Mouse (Mus musculus) olfactory bulb, adult 2 months (tissue): ENCODE results near the gene Hexa. TPM values are rescaled to one million over a fixed set of nuclear protein-coding genes. Genes with fewer than 3 reads are reported as not detected.

Experiments used
- H3K27ac ChIP-seq: fragments of 200-500 bp; 2 replicates; pipeline ENCODE4 v1.5.1; 2012; ENCODE audit warnings: low read depth, low read length; ENCODE audit not compliant: insufficient read depth
- H3K4me1 ChIP-seq: fragments of 200-500 bp; 2 replicates; pipeline ENCODE4 v1.6.1; 2012; ENCODE audit warnings: low read length; ENCODE audit not compliant: control insufficient read depth, insufficient read depth
- H3K4me3 ChIP-seq: fragments of 200-500 bp; 2 replicates; pipeline ENCODE4 v1.5.1; 2012; ENCODE audit warnings: mild to moderate bottlenecking, low read depth, low read length, moderate library complexity; ENCODE audit not compliant: insufficient read depth
- CTCF ChIP-seq: fragments of 200-500 bp; IDR thresholded peaks from 2 replicates; pipeline ENCODE4 v1.5.1; 2012; ENCODE audit warnings: low read depth, mild to moderate bottlenecking, low read length, moderate library complexity; ENCODE audit not compliant: insufficient read depth
- POLR2A ChIP-seq: fragments of 200-500 bp; IDR thresholded peaks from 2 replicates; pipeline ENCODE4 v1.6.1; 2012; ENCODE audit warnings: mild to moderate bottlenecking, low read depth, low read length, moderate library complexity; ENCODE audit not compliant: insufficient read depth
- WGBS: fragments of 180-500 bp; shearing (Covaris S2); methylation state at CpG from one replicate; pipeline ENCODE4 v1.1.7; 2018; 5-methylcytosine and 5-hydroxymethylcytosine counted together
- polyA plus RNA-seq: library from polyadenylated mRNA; stranded (reverse); fragments of >200 nt; gene quantifications from 2 replicates; pipeline ENCODE4 v1.2.4, GENCODE M21; 2012; ENCODE audit warnings: low replicate concordance; ENCODE audit not compliant: missing spikeins, insufficient read depth, insufficient read length

Gene Hexa
- polyA plus RNA-seq, 1 experiment = not detected

DNA sequence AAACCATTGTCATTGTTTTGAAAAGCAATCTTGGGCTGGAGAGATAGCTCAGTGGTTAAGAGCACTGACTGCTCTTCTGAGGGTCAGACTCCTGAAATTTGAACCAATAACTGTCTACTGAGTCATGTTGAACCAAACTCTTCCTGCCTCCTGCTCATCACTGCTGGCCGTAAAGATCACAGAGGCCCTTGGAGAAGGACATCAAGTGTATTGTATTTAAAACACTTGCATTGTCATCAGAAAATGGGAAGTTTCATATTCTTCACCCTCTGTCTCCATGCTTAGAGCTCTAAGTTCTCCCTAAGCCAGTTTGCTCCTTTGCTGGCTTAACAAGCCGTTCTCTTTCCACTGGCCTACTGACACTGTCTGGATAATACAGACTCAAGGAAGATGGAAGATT is 11.1 kb upstream of the Hexa start:
- no peak for TF ChIP-seq CTCF
- TF ChIP-seq POLR2A = no peak
- Histone ChIP-seq H3K4me3 (no peak overlapping the region), H3K27ac (no peak overlapping the region), H3K4me1 (no peaks in the 10 kb centered on the region)
- 97% methylated on average over 2 of the region's 2 CpGs for WGBS

DNA sequence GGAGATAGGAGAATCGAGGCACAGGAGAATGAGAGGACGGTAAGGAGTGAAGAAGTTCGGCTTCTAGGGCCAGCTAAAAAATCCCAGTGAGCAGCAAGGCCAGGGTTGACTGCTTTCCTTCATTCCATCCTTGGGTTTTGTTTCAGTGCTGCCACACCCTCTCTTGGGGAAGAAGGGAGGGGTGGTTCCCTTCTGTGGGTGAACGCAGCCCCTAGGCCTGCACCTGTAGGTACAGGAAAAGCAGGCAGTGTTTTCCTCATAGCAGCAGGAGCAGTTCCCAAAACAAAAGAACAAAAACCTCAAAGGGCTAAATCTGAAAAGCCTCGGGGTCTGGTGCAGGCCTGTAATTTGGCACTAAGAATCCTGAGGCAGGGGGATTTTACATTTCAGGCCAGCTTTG is 7.7 kb upstream of the Hexa start:
- WGBS = 41% methylated on average over 5 of the region's 5 CpGs
- H3K4me3 ChIP-seq = no peak overlapping the region
- 0 out of 2 replicates have a peak, but pooled peaks cover under 1% of the 10 kb centered on the region for H3K4me1 ChIP-seq
- TF ChIP-seq POLR2A (no peak), CTCF (no peak)
- H3K27ac ChIP-seq = no peak overlapping the region

DNA sequence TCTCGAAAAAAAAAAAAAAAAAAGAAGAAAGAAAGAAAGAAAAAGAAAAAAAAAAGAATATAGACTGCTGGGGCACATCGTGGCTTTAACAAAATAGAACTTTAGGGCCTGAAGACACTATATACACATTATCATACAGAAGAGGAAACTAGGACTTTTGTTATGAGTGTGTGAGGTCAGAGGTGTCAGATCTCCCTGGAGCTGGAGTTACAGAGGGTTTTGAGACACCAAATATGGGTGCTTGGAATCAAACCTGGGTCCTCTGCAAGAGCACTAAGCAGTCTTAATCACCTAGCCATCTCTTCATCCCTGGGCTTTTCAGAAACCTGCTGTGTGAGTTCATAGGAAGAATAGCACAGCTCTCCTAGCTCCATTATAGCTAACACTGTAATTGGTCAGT is 5.9 kb upstream of the Hexa start:
- no peak for TF ChIP-seq CTCF
- TF ChIP-seq POLR2A = no peak
- Histone ChIP-seq H3K4me3 (no peak overlapping the region), H3K4me1 (0 out of 2 replicates have a peak, but pooled peaks cover 2% of the 10 kb centered on the region), H3K27ac (no peak overlapping the region)
- 76% methylated on average over 2 of the region's 2 CpGs for WGBS

DNA sequence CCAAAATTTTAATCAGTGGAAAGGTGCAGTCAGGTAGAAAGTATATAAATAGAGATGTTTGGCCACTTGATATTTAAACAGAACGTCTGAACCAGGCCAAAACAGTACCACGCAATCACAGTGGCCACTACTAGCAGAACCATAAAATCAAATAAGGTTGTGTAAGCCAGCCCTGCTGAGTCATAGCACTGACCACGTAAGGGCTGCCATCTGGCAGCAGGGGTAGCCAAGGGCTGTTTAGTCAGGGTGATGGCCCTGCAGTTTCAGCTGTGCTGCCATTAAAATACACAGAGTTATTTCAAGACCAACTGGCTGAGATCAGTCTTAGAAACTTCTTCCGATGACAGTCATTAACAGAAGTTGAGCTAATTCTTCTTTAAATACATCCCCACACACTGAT is 5.5 kb upstream of the Hexa start:
- WGBS = 58% methylated on average over 4 of the region's 4 CpGs
- Histone ChIP-seq H3K27ac (no peak overlapping the region), H3K4me1 (0 out of 2 replicates have a peak, but pooled peaks cover 2% of the 10 kb centered on the region), H3K4me3 (no peak overlapping the region)
- no peak for TF ChIP-seq POLR2A
- TF ChIP-seq CTCF = no peak

DNA sequence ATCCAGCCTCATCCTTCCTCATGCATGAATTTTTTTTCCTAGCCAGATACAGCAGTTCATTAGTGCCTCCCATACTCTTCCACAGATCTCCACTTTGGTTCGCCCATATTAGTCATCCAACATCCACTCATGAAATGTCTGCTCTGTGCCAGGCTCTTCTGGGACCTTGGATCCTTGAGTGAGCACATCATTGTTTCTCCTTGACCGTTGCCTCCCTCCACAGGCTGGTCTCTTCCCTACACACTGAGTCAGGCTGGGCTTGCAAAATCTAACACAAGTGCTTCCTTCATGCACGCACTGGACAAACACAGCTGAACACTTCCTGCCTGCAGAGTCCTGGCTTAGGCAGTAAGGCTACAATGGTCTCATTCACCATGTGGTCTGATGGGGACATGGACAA is 1.7 kb upstream of the Hexa start:
- peaks cover 6% of the 10 kb centered on the region for H3K4me1 ChIP-seq
- TF ChIP-seq POLR2A (no peak), CTCF (no peak)
- H3K27ac ChIP-seq = no peak overlapping the region
- WGBS = 78% methylated on average over 3 of the region's 3 CpGs
- no peak overlapping the region for H3K4me3 ChIP-seq

DNA sequence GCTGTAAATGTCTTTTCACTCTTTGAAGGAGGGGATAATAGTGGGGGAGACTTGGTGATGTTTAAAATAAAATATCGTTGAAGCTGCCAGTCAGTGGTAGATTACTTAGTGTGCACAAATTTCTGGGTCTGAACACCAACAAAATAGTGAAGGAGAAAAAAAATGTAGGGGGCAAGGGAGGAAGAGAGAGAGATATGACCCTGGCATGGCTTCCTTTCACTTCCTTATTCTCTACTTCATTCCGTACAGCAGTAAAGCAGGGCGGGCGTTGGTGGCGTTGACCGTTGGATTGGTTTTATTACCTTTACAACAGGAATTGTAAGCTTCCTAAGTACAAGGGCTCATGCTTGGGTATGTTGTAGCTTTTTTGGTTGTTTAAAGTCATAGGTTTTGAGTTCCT is 2.3 kb downstream of the Hexa start:
- H3K4me1 ChIP-seq = peaks cover 11% of the 10 kb centered on the region
- no peak for TF ChIP-seq CTCF
- TF ChIP-seq POLR2A = no peak
- 90% methylated on average over 6 of the region's 6 CpGs for WGBS
- no peak overlapping the region for H3K27ac ChIP-seq
- no peak overlapping the region for H3K4me3 ChIP-seq

DNA sequence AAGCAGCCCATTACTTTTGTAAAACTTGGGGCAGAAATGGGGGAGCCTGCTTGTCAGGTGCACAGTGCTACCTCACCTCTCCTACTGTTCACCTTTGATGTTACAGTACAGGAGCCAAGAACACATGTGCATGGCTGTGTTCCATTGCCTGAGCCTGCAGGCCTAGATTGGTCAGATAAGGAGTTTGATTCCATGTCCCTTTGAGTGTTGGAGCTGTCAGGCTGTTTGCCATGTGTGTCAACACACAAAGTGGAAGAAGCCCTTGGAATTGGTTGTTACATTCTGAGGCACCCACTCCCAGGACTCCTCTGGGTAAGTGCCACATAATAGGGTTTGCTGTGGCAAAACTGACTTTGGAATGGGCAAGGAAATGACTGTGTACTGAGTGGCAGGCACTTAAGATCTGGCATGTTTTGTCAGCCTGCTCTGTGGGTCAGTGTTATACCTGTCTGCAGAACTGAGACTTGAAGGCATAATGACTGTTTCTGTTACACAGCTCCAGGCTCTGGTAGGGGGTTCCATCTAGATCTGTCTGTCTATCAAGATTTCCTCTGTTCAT is 3.5 kb downstream of the Hexa start:
- TF ChIP-seq CTCF (no peak), POLR2A (no peak)
- peaks cover 10% of the 10 kb centered on the region for H3K4me1 ChIP-seq
- no peak overlapping the region for H3K27ac ChIP-seq
- H3K4me3 ChIP-seq = no peak overlapping the region

DNA sequence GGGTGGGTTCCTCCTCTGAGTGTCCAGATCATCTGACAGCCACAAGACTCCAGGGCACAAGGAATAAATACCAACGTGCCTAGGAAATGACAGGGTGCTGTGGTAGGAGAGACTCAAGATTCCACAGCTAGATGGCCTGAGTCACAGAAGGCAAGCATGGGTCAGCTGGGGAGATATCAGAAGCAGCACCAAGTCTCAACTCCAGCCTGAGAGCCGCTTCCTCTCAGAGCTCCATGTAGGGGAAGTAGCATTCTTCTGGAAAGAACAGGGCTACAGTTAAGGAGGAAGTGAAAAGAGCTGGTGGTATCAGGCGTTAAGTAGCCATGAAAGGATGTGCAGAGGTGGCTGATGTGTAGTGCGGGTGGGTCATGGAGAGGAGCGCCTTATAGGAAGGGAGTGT is 5.4 kb downstream of the Hexa start:
- 77% methylated on average over 5 of the region's 5 CpGs for WGBS

DNA sequence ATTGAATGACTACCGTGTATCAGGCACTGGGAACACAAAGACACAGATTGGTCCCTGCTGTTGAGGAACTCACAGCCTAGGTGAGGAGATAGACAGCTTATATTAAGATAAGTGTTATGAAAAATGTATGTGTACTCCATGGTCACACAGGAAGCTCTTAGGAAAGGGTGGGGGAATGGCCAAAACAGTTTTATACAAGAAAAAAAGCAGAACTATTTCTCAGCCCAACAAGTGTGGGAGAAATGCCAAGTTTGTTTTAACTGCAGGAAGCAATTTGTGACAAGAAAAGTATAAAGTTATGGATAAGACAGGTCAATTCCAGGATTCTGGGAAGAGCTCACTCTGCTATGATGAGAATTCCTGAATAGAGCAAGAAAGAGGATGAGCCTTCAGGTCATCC is 8.5 kb downstream of the Hexa start:
- Histone ChIP-seq H3K4me3 (no peak overlapping the region), H3K27ac (no peak overlapping the region), H3K4me1 (peaks cover 14% of the 10 kb centered on the region)
- no peak for TF ChIP-seq POLR2A
- WGBS = 92% methylated on average over 1 of the region's 1 CpGs

More for the DNA sequence above, 5.4 kb downstream of the Hexa start:
- TF ChIP-seq CTCF = no peak
- TF ChIP-seq POLR2A = no peak
- H3K4me1 ChIP-seq = peaks cover 13% of the 10 kb centered on the region
- H3K27ac ChIP-seq = no peak overlapping the region
- no peak overlapping the region for H3K4me3 ChIP-seq

DNA sequence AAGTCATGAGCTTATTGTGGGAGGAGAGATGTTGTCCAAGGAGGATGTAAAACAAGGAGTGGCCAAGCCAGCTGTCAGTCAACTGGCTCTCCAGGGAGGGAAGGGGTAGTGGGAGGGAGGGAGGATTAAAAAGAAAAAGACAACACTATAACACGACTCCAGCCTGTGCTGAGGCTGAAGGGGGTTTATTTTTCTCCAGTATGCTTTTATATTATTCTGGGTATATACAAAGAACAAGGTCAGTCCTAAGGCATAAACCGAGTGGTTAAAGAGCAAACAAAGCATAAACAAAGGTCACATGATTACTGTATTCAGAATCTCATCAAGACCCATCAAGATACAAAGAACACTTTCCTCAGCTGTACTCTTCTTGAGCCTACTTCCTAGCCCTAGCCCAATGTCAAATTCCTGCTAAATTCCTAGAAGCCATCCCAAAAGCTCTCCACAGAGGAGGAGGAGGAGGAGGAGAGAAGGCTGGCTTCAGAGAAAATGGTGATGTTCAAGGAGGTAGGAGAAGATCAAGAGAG is 9.7 kb downstream of the Hexa start:
- Histone ChIP-seq H3K4me1 (peaks cover 12% of the 10 kb centered on the region), H3K27ac (no peak overlapping the region), H3K4me3 (no peak overlapping the region)
- WGBS = 39% methylated on average over 2 of the region's 2 CpGs
- TF ChIP-seq POLR2A = no peak
- no peak for TF ChIP-seq CTCF
